Mouse (Mus musculus): Measurements from ENCODE around the gene Pard3b. TPM values are rescaled to one million over a fixed set of nuclear protein-coding genes. Genes with fewer than 3 reads are reported as not detected.

Gene Pard3b
- polyA plus RNA-seq, 1 experiment from 2014 or later, result 10.5 TPM

DNA sequence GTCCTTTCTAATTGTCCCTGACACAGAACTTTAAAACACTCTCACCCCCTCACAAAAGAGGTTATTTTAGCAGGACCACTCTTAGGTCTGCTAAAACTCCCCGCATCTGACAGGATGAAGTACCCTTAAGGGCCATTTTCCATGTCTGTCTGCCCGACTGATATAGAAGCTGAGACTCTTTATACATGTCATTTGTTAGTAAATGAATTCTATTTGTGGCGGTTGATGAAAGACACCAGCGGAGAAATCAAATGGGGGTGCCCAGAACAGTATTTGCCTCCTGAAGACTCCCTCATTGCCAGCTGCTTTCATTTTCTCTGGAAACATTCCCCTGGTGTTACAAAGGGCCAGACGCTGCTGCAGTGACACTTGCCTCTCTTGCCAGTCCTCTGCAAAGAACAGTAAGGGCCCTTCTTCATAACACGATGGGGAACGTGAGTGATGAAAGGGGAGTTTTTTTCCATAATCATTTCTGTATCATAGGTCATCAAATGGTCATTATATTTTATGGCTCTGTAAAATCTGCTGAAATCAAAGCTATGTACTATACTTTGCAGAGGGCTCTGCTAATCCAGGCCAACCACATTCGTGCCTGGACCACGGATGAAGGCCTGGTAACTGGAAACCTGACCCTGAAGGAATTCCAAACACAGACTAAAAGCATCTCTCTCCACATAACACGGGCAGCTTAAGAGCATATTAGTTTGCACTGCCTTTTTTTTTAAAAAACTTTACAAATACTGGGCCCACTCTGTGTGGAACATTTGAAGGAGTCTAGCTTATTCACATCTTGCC is 993.1 kb downstream of the Pard3b start:
- WGBS (ENCODE audit: insufficient replicate concordance), result 45% methylated on average over 10 of the region's 10 CpGs
- no peak for ATAC-seq (replicated peaks; ENCODE audit: insufficient number of reproducible peaks, low FRiP score, low TSS enrichment)
- H3K27ac ChIP-seq (ENCODE audit: low read depth, low read length), result 0 out of 2 replicates have a peak overlapping the region, but pooled peaks have one; percentile 41

DNA sequence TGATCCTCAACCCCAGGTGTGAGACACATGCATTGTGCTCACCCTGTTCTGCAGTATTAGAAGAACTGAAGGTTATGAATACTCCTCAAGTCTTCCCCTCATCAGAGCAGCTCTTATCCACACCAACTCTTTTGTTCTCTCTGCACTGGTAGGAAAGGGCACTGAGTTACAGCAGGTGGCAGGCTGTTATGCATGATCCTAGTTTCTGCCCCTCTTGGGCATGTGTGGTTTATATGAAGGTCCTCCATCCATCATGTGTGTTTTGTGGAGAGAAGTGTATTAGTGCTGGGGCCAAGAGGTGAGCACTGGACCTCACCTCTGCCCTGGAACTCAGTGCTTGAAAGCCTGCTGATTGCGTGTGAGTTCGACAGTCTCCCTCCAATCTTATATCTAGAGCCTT is 994.3 kb downstream of the Pard3b start:
- ATAC-seq (replicated peaks; ENCODE audit: insufficient number of reproducible peaks, low FRiP score, low TSS enrichment), result no peak
- Histone ChIP-seq H3K36me3 (ENCODE audit: control insufficient read depth, insufficient read depth, low read length) (no peaks in the 10 kb centered on the region), H3K9me3 (replicated peaks; ENCODE audit: control insufficient read depth, low read length) (no peaks in the 10 kb centered on the region), H3K4me3 (ENCODE audit: low read depth, low read length) (no peak overlapping the region), H3K27ac (ENCODE audit: low read depth, low read length) (no peak overlapping the region), H3K27me3 (ENCODE audit: control insufficient read depth, insufficient read depth, low read length) (no peaks in the 10 kb centered on the region), H3K9ac (ENCODE audit: low read depth, low read length) (no peak overlapping the region), H3K4me1 (ENCODE audit: control insufficient read depth, insufficient read depth, low read length) (peaks cover 9% of the 10 kb centered on the region), H3K4me2 (no peak overlapping the region)
- WGBS (ENCODE audit: insufficient replicate concordance), result 88% methylated on average over 2 of the region's 2 CpGs

More for the DNA sequence above, 993.1 kb downstream of the Pard3b start:
- peaks cover 9% of the 10 kb centered on the region for H3K4me1 ChIP-seq (ENCODE audit: control insufficient read depth, insufficient read depth, low read length)
- H3K36me3 ChIP-seq (ENCODE audit: control insufficient read depth, insufficient read depth, low read length), result no peaks in the 10 kb centered on the region
- no peak overlapping the region for H3K4me3 ChIP-seq (ENCODE audit: low read depth, low read length)
- 0 out of 2 replicates have a peak overlapping the region, but pooled peaks have one; percentile 5 for H3K9ac ChIP-seq (ENCODE audit: low read depth, low read length)
- no peaks in the 10 kb centered on the region for H3K27me3 ChIP-seq (ENCODE audit: control insufficient read depth, insufficient read depth, low read length)
- no peaks in the 10 kb centered on the region for H3K9me3 ChIP-seq (replicated peaks; ENCODE audit: control insufficient read depth, low read length)
- no peak overlapping the region for H3K4me2 ChIP-seq

DNA sequence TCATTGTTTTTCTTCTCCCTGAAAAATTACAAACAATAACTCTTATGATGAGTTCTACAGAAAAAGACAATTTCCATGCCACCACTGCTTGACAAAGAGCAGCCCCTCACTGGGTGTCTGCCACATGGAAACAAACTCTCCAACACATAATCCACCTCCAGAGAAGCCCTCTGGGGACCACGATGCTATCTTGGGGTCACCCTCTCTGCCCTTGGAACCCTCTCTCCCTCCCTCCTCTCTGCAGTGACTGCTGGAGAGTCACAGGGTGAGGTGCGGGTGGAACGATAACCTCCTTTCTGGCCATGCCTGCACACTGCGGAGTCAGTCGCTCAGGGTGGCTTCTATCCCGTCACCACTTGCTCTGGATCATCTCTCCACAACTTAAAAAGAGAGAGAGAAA is 996.6 kb downstream of the Pard3b start:
- H3K9ac ChIP-seq (ENCODE audit: low read depth, low read length), result no peak overlapping the region
- 20% methylated on average over 6 of the region's 6 CpGs for WGBS (ENCODE audit: insufficient replicate concordance)

DNA sequence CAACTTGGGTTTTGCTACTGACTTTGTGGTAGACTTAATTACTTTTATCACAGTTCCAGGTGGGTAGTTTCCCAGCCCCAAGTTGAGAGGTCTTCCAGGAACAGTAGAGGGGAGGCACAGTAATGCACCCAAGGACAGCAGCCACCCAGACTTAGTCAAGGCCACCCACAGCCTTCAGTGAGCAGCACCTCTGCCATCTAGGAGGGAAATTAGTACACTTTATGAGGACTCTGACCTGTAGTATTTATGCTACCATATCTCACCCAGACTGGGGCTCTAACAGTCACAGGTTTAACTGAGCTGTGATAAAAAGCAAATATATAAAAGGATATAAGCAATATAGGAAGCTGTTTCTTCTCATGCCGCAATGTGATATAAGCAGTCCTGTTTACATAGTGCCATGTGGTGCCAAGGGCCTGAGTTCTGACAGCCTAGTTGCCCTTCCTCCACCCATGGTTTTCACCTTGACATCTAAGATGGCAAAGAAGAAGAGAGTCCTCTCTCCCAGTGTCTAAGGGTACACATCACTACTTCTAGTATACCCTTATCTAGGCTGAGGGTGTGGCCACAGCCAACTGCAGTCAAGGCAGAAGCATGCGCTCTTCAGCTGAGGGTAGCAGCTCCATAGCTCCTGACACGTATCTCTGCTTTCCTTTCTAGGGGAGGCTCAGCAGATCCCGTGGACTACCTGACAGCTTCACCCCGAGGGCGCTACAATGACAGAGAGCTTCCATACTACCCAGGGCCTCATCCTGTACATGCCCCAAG is 998.5 kb downstream of the Pard3b start:
- Histone ChIP-seq H3K36me3 (ENCODE audit: control insufficient read depth, insufficient read depth, low read length) (no peaks in the 10 kb centered on the region), H3K9me3 (replicated peaks; ENCODE audit: control insufficient read depth, low read length) (no peaks in the 10 kb centered on the region), H3K27ac (ENCODE audit: low read depth, low read length) (no peak overlapping the region), H3K4me3 (ENCODE audit: low read depth, low read length) (no peak overlapping the region), H3K4me2 (no peak overlapping the region), H3K9ac (ENCODE audit: low read depth, low read length) (no peak overlapping the region), H3K27me3 (ENCODE audit: control insufficient read depth, insufficient read depth, low read length) (no peaks in the 10 kb centered on the region), H3K4me1 (ENCODE audit: control insufficient read depth, insufficient read depth, low read length) (peaks cover 4% of the 10 kb centered on the region; the same call in 1 of the 2 replicates)
- ATAC-seq (replicated peaks; ENCODE audit: insufficient number of reproducible peaks, low FRiP score, low TSS enrichment), result no peak
- WGBS (ENCODE audit: insufficient replicate concordance), result 85% methylated on average over 6 of the region's 6 CpGs

More for the DNA sequence above, 996.6 kb downstream of the Pard3b start:
- Histone ChIP-seq H3K27me3 (ENCODE audit: control insufficient read depth, insufficient read depth, low read length) (no peaks in the 10 kb centered on the region), H3K36me3 (ENCODE audit: control insufficient read depth, insufficient read depth, low read length) (no peaks in the 10 kb centered on the region), H3K9me3 (replicated peaks; ENCODE audit: control insufficient read depth, low read length) (no peaks in the 10 kb centered on the region), H3K4me3 (ENCODE audit: low read depth, low read length) (no peak overlapping the region), H3K27ac (ENCODE audit: low read depth, low read length) (no peak overlapping the region), H3K4me2 (peak overlapping the region; percentile 24; the same call in 1 of the 2 replicates), H3K4me1 (ENCODE audit: control insufficient read depth, insufficient read depth, low read length) (peaks cover 9% of the 10 kb centered on the region)
- peak; percentile 59; the same call in 1 of the 2 replicates for ATAC-seq (replicated peaks; ENCODE audit: insufficient number of reproducible peaks, low FRiP score, low TSS enrichment)

DNA sequence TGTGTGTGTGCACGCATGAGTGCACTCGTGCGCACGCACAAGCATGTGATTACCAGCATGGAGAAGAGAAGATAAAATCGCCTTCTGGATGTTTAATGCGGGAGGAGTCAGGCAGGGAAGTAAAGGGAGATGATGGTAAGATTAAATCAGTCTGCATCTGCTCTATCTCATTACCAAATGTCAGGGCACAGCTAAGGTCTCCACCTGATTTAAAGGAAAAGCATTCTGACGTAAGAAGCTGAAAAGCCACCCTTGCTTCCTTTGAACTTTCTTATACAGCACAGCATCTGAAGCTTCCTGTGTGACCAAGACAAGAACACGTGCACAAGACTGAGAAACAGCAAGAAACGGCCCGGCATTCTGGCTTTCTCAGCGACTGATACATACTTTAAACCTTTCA is 1000.4 kb downstream of the Pard3b start:
- H3K9ac ChIP-seq (ENCODE audit: low read depth, low read length), result no peak overlapping the region
- H3K4me2 ChIP-seq, result no peak overlapping the region
- H3K9me3 ChIP-seq (replicated peaks; ENCODE audit: control insufficient read depth, low read length), result no peaks in the 10 kb centered on the region
- H3K36me3 ChIP-seq (ENCODE audit: control insufficient read depth, insufficient read depth, low read length), result no peaks in the 10 kb centered on the region
- H3K4me1 ChIP-seq (ENCODE audit: control insufficient read depth, insufficient read depth, low read length), result peaks cover 4% of the 10 kb centered on the region; the same call in 1 of the 2 replicates
- ATAC-seq (replicated peaks; ENCODE audit: insufficient number of reproducible peaks, low FRiP score, low TSS enrichment), result no peak
- H3K4me3 ChIP-seq (ENCODE audit: low read depth, low read length), result no peak overlapping the region
- WGBS (ENCODE audit: insufficient replicate concordance), result 77% methylated on average over 11 of the region's 11 CpGs
- no peak overlapping the region for H3K27ac ChIP-seq (ENCODE audit: low read depth, low read length)
- H3K27me3 ChIP-seq (ENCODE audit: control insufficient read depth, insufficient read depth, low read length), result no peaks in the 10 kb centered on the region

DNA sequence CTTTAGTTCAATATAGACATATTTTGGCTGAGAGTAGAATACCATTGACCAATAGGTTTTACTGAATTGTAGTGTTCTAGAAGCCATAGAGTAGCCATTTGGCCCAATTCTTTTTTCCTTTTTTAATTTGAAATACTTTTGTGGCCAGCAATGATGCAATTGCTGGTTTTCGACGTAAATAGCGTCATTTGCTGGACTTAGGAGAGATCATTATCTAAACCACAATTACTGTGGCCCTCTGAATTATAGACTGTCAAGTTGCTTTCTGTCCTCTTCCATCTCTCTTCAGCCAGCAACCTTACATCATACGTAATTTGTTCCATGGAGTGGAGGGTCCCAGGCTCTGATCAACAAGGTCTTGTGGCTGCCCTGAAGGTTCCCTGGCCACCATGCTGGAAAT is 1000.8 kb downstream of the Pard3b start:
- Histone ChIP-seq H3K27me3 (ENCODE audit: control insufficient read depth, insufficient read depth, low read length) (no peaks in the 10 kb centered on the region), H3K9me3 (replicated peaks; ENCODE audit: control insufficient read depth, low read length) (no peaks in the 10 kb centered on the region), H3K4me1 (ENCODE audit: control insufficient read depth, insufficient read depth, low read length) (peaks cover 4% of the 10 kb centered on the region; the same call in 1 of the 2 replicates), H3K9ac (ENCODE audit: low read depth, low read length) (no peak overlapping the region), H3K4me3 (ENCODE audit: low read depth, low read length) (no peak overlapping the region), H3K4me2 (no peak overlapping the region), H3K36me3 (ENCODE audit: control insufficient read depth, insufficient read depth, low read length) (no peaks in the 10 kb centered on the region), H3K27ac (ENCODE audit: low read depth, low read length) (no peak overlapping the region)
- ATAC-seq (replicated peaks; ENCODE audit: insufficient number of reproducible peaks, low FRiP score, low TSS enrichment), result no peak
- WGBS (ENCODE audit: insufficient replicate concordance), result 84% methylated on average over 4 of the region's 4 CpGs

DNA sequence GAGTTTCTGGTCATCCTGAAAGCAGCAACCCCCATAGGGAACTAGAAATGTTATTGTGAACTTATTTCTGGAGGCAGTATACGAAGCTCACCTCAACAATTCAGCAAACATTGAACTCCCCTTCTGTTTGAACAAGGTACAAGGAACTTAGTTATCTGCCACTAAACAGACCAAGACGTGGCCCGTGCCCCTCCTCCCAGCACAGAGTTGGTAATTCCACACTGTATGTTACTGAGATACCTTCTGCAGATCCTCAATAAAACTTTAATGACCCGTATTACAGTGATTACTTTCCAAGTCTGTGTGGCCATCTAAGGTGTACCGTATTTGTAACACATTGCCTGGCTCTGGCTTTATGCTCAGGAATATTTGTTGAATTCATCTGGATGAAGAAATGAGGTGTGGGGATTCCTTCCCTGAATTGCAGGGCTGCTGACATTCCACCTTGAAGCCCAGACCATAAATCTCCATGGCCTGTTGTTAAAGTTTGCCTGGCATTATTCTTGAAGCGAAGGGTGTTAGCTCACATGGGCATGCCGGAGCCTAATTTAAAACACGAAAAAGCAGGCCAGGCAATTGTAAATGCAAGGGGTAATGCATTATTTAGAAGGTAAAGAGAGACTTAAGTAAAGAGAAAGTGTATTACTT is 1006.1 kb downstream of the Pard3b start:
- no peak for ATAC-seq (replicated peaks; ENCODE audit: insufficient number of reproducible peaks, low FRiP score, low TSS enrichment)
- Histone ChIP-seq H3K9me3 (replicated peaks; ENCODE audit: control insufficient read depth, low read length) (no peaks in the 10 kb centered on the region), H3K4me1 (ENCODE audit: control insufficient read depth, insufficient read depth, low read length) (peaks cover 12% of the 10 kb centered on the region), H3K4me2 (no peak overlapping the region), H3K4me3 (ENCODE audit: low read depth, low read length) (no peak overlapping the region), H3K27me3 (ENCODE audit: control insufficient read depth, insufficient read depth, low read length) (no peaks in the 10 kb centered on the region), H3K27ac (ENCODE audit: low read depth, low read length) (no peak overlapping the region), H3K36me3 (ENCODE audit: control insufficient read depth, insufficient read depth, low read length) (no peaks in the 10 kb centered on the region), H3K9ac (ENCODE audit: low read depth, low read length) (no peak overlapping the region)
- WGBS (ENCODE audit: insufficient replicate concordance), result 82% methylated on average over 8 of the region's 8 CpGs

DNA sequence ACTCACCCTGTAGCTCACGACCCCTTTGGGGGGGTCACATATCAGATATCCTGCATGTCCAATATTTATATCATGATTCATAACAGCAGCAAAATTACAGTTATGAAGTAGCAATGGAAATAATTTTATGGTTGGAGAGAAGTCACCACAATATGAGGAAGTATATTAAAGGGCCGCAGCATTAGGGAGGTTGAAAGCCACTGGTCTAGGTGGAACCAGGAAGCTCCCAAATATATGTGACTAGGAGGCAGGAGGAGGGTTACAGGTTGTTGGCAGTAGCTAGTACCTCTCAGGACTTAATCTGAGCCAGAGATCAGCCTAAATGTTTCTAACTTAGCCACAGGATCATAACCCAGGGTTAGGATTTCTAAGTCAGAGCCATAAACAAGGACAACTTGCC is 1008.2 kb downstream of the Pard3b start:
- Histone ChIP-seq H3K4me2 (no peak overlapping the region), H3K27ac (ENCODE audit: low read depth, low read length) (no peak overlapping the region), H3K27me3 (ENCODE audit: control insufficient read depth, insufficient read depth, low read length) (no peaks in the 10 kb centered on the region), H3K4me1 (ENCODE audit: control insufficient read depth, insufficient read depth, low read length) (peaks cover 12% of the 10 kb centered on the region), H3K9me3 (replicated peaks; ENCODE audit: control insufficient read depth, low read length) (no peaks in the 10 kb centered on the region), H3K36me3 (ENCODE audit: control insufficient read depth, insufficient read depth, low read length) (no peaks in the 10 kb centered on the region), H3K9ac (ENCODE audit: low read depth, low read length) (no peak overlapping the region), H3K4me3 (ENCODE audit: low read depth, low read length) (no peak overlapping the region)
- WGBS (ENCODE audit: insufficient replicate concordance), result 76% methylated on average over 2 of the region's 2 CpGs
- ATAC-seq (replicated peaks; ENCODE audit: insufficient number of reproducible peaks, low FRiP score, low TSS enrichment), result no peak
